Mouse (Mus musculus): ENCODE results near the gene Trpc3. TPM values are rescaled to one million over a fixed set of nuclear protein-coding genes. Genes with fewer than 3 reads are reported as not detected.

The Trpc3 gene
- total and polyA plus RNA-seq, 3 experiments, result not detected

- DNase-seq (ENCODE audit: extremely low read depth), result peak; percentile 23
- dilution Hi-C loops (cut with MboI; ENCODE audit: extremely low pct_ligation_motif_present, extremely low pct_unique_long_range_greater_than_20kb, low sequenced_read_pairs) (no loop called here), in situ Hi-C loops (cut with MboI; ENCODE audit: low pct_ligation_motif_present, low pct_unique_long_range_greater_than_20kb, low sequenced_read_pairs) (no loop called here)
- H3K27ac ChIP-seq (ENCODE audit: insufficient read depth, low read depth), result no peak overlapping the region
- peak overlapping the region in 1 of 3 experiments; percentile 56 for H3K4me3 ChIP-seq (replicated peaks in 1 of 3; ENCODE audit: low read depth in 2 of 3, low read length in 2 of 3, poor library complexity in 1 of 3)
- H3K27me3 ChIP-seq (replicated peaks), result no peaks in the 10 kb centered on the region
- peak overlapping the region; percentile 83 for H3K4me2 ChIP-seq (ENCODE audit: insufficient read depth, low read depth, poor library complexity, severe bottlenecking)
- TF ChIP-seq ZC3H11A (IDR thresholded peaks at IDR 0.05; ENCODE audit: low read depth, low read length) (no peak), HCFC1 (IDR thresholded peaks at IDR 0.05; ENCODE audit: low read depth, low read length) (no peak)
- no peaks in the 10 kb centered on the region for H3K36me3 ChIP-seq (replicated peaks in 1 of 2; ENCODE audit: control insufficient read depth in 1 of 2, insufficient read depth in 1 of 2, low read length in 1 of 2)
- H3K9me3 ChIP-seq (replicated peaks; ENCODE audit: low read length), result no peaks in the 10 kb centered on the region
- H3K79me2 ChIP-seq (replicated peaks; ENCODE audit: control insufficient read depth, extremely low read depth, insufficient read depth, poor library complexity, severe bottlenecking), result no peaks in the 10 kb centered on the region
- no peak overlapping the region for H3K9ac ChIP-seq (ENCODE audit: insufficient read depth, low read depth)
- H3K4me1 ChIP-seq (ENCODE audit: control insufficient read depth in 1 of 2, insufficient read depth in 2 of 2), result peaks cover 2 to 8% of the 10 kb centered on the region in 2 experiments; a peak in 3 of 4 replicates
These were observed 76.1 kb downstream of the Trpc3 start for GRCm38 (mm10) chr3:36613908-36614255.

- in situ Hi-C loops (cut with MboI; ENCODE audit: low pct_ligation_motif_present, low pct_unique_long_range_greater_than_20kb, low sequenced_read_pairs) (no loop called here), dilution Hi-C loops (cut with MboI; ENCODE audit: extremely low pct_ligation_motif_present, extremely low pct_unique_long_range_greater_than_20kb, low sequenced_read_pairs) (no loop called here)
- Histone ChIP-seq H3K79me2 (replicated peaks; ENCODE audit: control insufficient read depth, extremely low read depth, insufficient read depth, poor library complexity, severe bottlenecking) (no peaks in the 10 kb centered on the region), H3K27me3 (replicated peaks) (no peaks in the 10 kb centered on the region), H3K4me1 (ENCODE audit: control insufficient read depth in 1 of 2, insufficient read depth in 2 of 2) (peaks cover 2 to 8% of the 10 kb centered on the region in 2 experiments; a peak in 3 of 4 replicates), H3K27ac (ENCODE audit: insufficient read depth, low read depth) (no peak within 1 kb of the TSS), H3K9ac (ENCODE audit: insufficient read depth, low read depth) (no peak within 1 kb of the TSS; the same call in 1 of the 2 replicates), H3K4me2 (ENCODE audit: insufficient read depth, low read depth, poor library complexity, severe bottlenecking) (peak within 1 kb of the TSS; percentile 83), H3K4me3 (replicated peaks in 1 of 3; ENCODE audit: low read depth in 2 of 3, low read length in 2 of 3, poor library complexity in 1 of 3) (peak within 1 kb of the TSS; percentile 16 to 63 (median 56)), H3K9me3 (replicated peaks; ENCODE audit: low read length) (no peaks in the 10 kb centered on the region), H3K36me3 (replicated peaks in 1 of 2; ENCODE audit: control insufficient read depth in 1 of 2, insufficient read depth in 1 of 2, low read length in 1 of 2) (no peaks in the 10 kb centered on the region)
- DNase-seq (ENCODE audit: extremely low read depth), result peak; percentile 91
- TF ChIP-seq SIN3A (IDR thresholded peaks at IDR 0.05; ENCODE audit: low read length) (peak; percentile 85), BHLHE40 (IDR thresholded peaks at IDR 0.05; ENCODE audit: low read depth, low read length) (peak; percentile 86), UBTF (IDR thresholded peaks at IDR 0.05; ENCODE audit: low read depth, low read length) (0 out of 2 replicates have a peak, but pooled peaks have one; percentile 29), TCF12 (IDR thresholded peaks at IDR 0.05; ENCODE audit: low read depth, low read length) (no peak; the same call in 1 of the 2 replicates), POLR2AphosphoS2 (IDR thresholded peaks at IDR 0.05; ENCODE audit: low read depth, low read length) (no peak), POLR2A (IDR thresholded peaks at IDR 0.05; ENCODE audit: low read depth, low read length) (peak; percentile 53; the same call in 1 of the 2 replicates), E2F4 (IDR thresholded peaks at IDR 0.05; ENCODE audit: insufficient replicate concordance, low read depth, low read length) (no peak), CHD2 (IDR thresholded peaks at IDR 0.05; ENCODE audit: low read length) (no peak), MAZ (IDR thresholded peaks at IDR 0.05; ENCODE audit: low read depth, low read length) (0 out of 2 replicates have a peak, but pooled peaks have one; percentile 57), USF1 (IDR thresholded peaks at IDR 0.05; ENCODE audit: low read depth, low read length) (peak; percentile 90), MEF2A (IDR thresholded peaks at IDR 0.05; ENCODE audit: borderline replicate concordance, low read depth, low read length) (0 out of 2 replicates have a peak, but pooled peaks have one; percentile 16), RAD21 (IDR thresholded peaks at IDR 0.05; ENCODE audit: low read depth, low read length) (no peak), ELF1 (IDR thresholded peaks at IDR 0.05; ENCODE audit: low read depth, low read length) (peak; percentile 17; the same call in 1 of the 2 replicates), NRF1 (IDR thresholded peaks at IDR 0.05; ENCODE audit: low read depth, low read length) (peak; percentile 53), ZMIZ1 (IDR thresholded peaks at IDR 0.05; ENCODE audit: low read depth, low read length) (no peak), SMC3 (IDR thresholded peaks at IDR 0.05; ENCODE audit: low read depth, low read length) (no peak), JUN (IDR thresholded peaks at IDR 0.05; ENCODE audit: insufficient read depth, low read depth, low read length) (no peak), RCOR1 (conservative IDR thresholded peaks at IDR 0.05; ENCODE audit: low read depth, low read length) (no peak), EP300 (IDR thresholded peaks at IDR 0.05; ENCODE audit: low read length) (no peak), MYC (IDR thresholded peaks at IDR 0.05; ENCODE audit: low read depth, low read length) (no peak), KAT2A (IDR thresholded peaks at IDR 0.05; ENCODE audit: insufficient replicate concordance, low read length) (0 out of 2 replicates have a peak, but pooled peaks have one; percentile 24), IRF4 (IDR thresholded peaks at IDR 0.05; ENCODE audit: low read depth, low read length) (no peak), CTCF (conservative IDR thresholded peaks at IDR 0.05 in 1 of 2, IDR thresholded peaks at IDR 0.05 in 1 of 2; ENCODE audit: low read depth in 2 of 2, low read length in 2 of 2) (no peak), MXI1 (IDR thresholded peaks at IDR 0.05; ENCODE audit: low read depth, low read length) (peak; percentile 83), GABPA (IDR thresholded peaks at IDR 0.05; ENCODE audit: insufficient replicate concordance, low read depth, low read length) (no peak), PAX5 (IDR thresholded peaks at IDR 0.05; ENCODE audit: low read length) (no peak), USF2 (conservative IDR thresholded peaks at IDR 0.05; ENCODE audit: low read depth, low read length) (peak; percentile 78), TBP (conservative IDR thresholded peaks at IDR 0.05; ENCODE audit: low read depth, low read length) (no peak), NELFE (IDR thresholded peaks at IDR 0.05; ENCODE audit: low read depth, low read length) (no peak), MAFK (IDR thresholded peaks at IDR 0.05; ENCODE audit: insufficient replicate concordance, low read length) (no peak)
These were observed 76.6 kb downstream of the Trpc3 start, which contains the start of gene Bbs7 for GRCm38 (mm10) chr3:36613202-36613907. Gene Bbs7, minus strand, starts transcription at chr3:36613477.

Measured in CH12.LX (cell line).